Mouse (Mus musculus) kidney, adult 11 months (tissue): ENCODE measurements at regions not wholly inside any gene's neighbourhood (a gene's known extent, or its start where the extent isn't known, plus 50 kb on each side); places are given as distances from the start of the nearest gene placed in this dataset.
A peak's percentile ranks its signal among the peaks of the same experiment; 100 is the strongest.

Source experiments
- DNase-seq: peaks from one replicate; pipeline ENCODE4 v3.0.0; 2022

- peak; percentile 11 for DNase-seq
These were observed 119.8 kb downstream of the Gm9195 start for GRCm38 (mm10) chr14:72371702-72372277.

- DNase-seq = no peak
These were observed 130.7 kb downstream of the Gm9195 start for GRCm38 (mm10) chr14:72360829-72361520.

- DNase-seq = no peak
These were observed 131.5 kb downstream of the Gm9195 start for GRCm38 (mm10) chr14:72360181-72360580.

GRCm38 (mm10) chr14:72357915-72358314 lies 133.7 kb downstream of the Gm9195 start:
- DNase-seq = no peak

GRCm38 (mm10) chr14:72342181-72342580 lies 149.5 kb downstream of the Gm9195 start:
- DNase-seq = no peak

- peak; percentile 3 for DNase-seq
These were observed 150.0 kb downstream of the Gm9195 start for GRCm38 (mm10) chr14:72341590-72342154.

- no peak for DNase-seq
These were observed 153.6 kb downstream of the Gm9195 start for GRCm38 (mm10) chr14:72338046-72338445.

- no peak for DNase-seq
These were observed 187.8 kb downstream of the Gm9195 start for GRCm38 (mm10) chr14:72303856-72304255.

- DNase-seq = no peak
These were observed 191.6 kb downstream of the Gm9195 start for GRCm38 (mm10) chr14:72300026-72300425.

GRCm38 (mm10) chr14:72294631-72295030 lies 197.0 kb downstream of the Gm9195 start:
- no peak for DNase-seq

- DNase-seq = peak; percentile 6
These were observed 197.8 kb downstream of the Gm9195 start for GRCm38 (mm10) chr14:72293677-72294387.

GRCm38 (mm10) chr14:72292656-72293299 lies 198.9 kb downstream of the Gm9195 start:
- DNase-seq = no peak

- DNase-seq = no peak
These were observed 214.3 kb downstream of the Gm9195 start for GRCm38 (mm10) chr14:72277309-72277708.

- no peak for DNase-seq
These were observed 232.4 kb downstream of the Gm9195 start for GRCm38 (mm10) chr14:72259255-72259654.

GRCm38 (mm10) chr14:72241872-72242271 lies 249.8 kb downstream of the Gm9195 start:
- no peak for DNase-seq

GRCm38 (mm10) chr14:72240272-72240671 lies 251.4 kb downstream of the Gm9195 start:
- DNase-seq = no peak

- no peak for DNase-seq
These were observed 253.3 kb downstream of the Gm9195 start for GRCm38 (mm10) chr14:72238344-72238743.

GRCm38 (mm10) chr14:72234234-72235075 lies 257.2 kb downstream of the Gm9195 start:
- no peak for DNase-seq

GRCm38 (mm10) chr14:72227853-72228252 lies 263.8 kb downstream of the Gm9195 start:
- no peak for DNase-seq

GRCm38 (mm10) chr14:72227441-72227840 lies 264.2 kb downstream of the Gm9195 start:
- DNase-seq = no peak

- no peak for DNase-seq
These were observed 264.7 kb downstream of the Gm9195 start for GRCm38 (mm10) chr14:72226946-72227345.

GRCm38 (mm10) chr14:72222836-72223235 lies 268.8 kb downstream of the Gm9195 start:
- DNase-seq = no peak
